Mouse (Mus musculus): ENCODE data around the gene Ppp2ca. TPM values are rescaled to one million over a fixed set of nuclear protein-coding genes. Genes with fewer than 3 reads are reported as not detected.
A peak's percentile ranks its signal among the peaks of the same experiment; 100 is the strongest.
"Not testable (repeated sequence)": the region's sequence is repeated elsewhere in the genome, so short reads cannot be mapped to it uniquely, and the experiment has no call there.

Ppp2ca gene
- polyA plus RNA-seq, 1 experiment = 30.7 TPM

DNA sequence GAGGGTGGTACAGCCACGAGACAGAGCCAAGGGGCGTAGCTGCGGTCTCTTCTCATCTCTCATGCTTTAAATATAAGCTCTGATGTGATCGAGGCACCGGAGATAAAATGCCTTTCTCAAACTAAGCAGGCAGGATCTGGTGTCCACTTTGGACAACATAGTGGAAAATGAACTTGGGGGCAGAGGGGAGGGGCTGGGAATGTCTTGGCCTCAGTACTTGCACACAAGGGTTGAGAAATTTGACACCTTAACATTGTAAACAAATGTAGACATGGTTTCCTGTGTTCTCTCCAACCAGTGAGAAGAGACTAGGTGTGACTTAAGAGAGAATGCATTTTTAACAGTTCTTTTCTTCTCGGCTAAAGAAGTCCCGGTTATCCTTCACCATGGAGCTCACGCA is 9.2 kb upstream of the Ppp2ca start:
- WGBS = 60% methylated on average over 8 of the region's 8 CpGs
- DNase-seq (ENCODE audit: low read depth, low spot score) = no peak

DNA sequence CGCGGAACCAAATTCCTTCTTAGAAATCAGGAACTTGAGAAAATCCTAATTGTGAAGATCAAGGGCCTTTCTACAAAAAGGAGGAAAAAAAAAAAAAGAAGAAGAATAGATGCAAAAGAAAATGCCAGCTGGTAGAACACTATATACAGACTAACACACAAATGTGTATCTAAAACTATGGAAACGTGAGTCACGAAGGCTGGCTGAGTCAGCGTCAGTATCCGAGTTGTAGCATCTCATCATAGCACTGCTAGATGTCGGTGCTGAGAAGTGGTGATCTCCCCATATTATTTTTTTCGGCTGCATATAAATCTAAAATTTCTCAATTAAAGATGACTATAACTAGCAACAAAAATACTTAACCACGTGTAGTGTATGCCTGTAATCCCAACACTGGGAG is 7.2 kb upstream of the Ppp2ca start:
- 86% methylated on average over 9 of the region's 9 CpGs for WGBS
- DNase-seq (ENCODE audit: low read depth, low spot score) = no peak

DNA sequence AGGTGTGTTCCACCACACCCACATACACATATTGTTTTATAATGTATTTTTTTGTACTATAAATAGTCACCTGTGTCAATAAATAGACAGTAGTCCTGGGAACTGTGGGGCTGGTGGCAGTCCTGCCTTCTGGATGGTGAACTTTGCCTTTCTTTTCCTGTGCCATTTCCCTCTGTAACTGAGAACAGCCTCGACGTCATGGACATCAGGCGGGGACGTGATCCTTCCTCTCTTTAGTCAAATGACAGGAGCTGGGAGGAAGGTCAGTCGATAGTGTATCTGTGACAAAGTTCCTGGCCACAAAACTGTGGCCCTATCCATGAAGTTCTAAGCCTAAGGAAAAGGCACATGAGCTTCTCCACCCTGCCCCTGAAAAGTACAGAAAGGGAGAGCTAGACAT is 3.9 kb upstream of the Ppp2ca start:
- WGBS = 20% methylated on average over 5 of the region's 5 CpGs
- DNase-seq (ENCODE audit: low read depth, low spot score) = peak; percentile 85

DNA sequence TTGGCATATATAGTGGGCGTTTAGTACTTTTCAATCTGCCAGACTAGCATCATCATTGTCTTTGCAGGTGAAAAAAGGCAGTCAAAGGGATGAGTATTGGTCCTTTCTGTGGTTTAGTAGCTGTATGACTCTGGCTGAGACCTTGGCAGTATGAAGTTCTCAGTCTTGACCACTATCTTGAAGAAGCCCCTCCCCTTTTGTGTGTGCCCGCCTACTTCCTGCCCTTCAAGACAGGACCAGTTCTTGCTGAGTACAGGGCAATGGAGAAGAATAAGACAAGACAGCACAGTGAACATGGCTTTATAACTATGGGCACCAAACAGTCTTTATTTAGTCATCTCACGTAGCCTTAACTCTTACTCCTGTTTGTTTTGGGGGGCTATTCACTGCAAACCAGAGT is 1.5 kb upstream of the Ppp2ca start:
- DNase-seq (ENCODE audit: low read depth, low spot score) = no peak
- WGBS = 78% methylated on average over 3 of the region's 3 CpGs

DNA sequence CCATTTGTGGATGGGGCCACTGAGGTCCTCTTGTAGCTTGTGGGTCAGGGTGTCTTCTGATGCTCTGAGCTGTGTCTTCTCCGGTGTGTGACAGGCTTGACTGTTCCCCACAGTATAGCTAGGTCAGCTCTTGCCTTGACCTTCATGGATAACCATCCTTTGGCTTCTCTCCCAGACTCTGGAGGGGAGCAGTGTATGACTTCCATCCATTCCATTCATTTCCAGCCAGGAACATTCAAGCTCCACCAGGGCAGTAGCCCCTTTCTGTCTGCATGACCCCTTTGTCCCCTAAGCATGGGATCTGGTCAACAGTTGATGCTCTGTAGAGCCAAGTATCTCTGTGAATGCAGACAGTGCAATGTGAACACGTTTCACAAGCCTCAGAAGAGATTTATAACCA is 885 bp upstream of the Ppp2ca start:
- DNase-seq (ENCODE audit: low read depth, low spot score) = no peak
- 58% methylated on average over 2 of the region's 2 CpGs for WGBS

DNA sequence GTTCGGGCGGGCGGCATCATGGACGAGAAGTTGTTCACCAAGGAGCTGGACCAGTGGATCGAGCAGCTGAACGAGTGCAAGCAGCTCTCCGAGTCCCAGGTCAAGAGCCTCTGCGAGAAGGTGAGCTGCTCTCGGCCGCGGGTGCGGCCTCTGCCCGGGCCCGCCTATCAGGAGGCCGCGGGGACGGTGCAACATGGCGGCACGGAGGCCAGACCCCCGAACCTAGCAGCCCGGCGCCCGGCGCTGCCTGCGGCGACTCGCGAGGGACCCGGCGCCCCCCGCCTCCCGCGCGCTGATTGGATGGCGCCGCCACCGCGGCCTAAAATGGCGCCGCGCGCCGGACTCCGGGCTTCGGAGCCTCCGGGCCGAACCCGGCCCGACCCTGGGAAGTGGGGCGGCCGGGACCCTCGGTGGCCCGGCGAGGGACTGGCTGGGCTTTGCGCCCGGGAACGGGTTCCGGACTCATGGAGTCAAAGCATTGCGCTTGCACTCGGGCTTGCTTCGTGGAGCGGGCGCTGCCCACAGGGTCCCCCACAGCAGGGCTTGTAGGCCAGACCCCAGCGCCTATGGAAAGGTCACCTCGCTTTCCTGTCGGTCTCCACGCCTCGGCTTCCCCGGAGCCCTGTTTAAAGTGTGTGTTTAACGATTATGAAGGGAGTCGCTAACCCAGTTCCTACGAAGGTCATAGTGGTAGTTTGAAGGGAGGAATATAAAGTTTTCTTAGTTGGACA is 715 bp downstream of the Ppp2ca start:
- no peak for DNase-seq (ENCODE audit: low read depth, low spot score)
- under 1% methylated on average over 70 of the region's 72 CpGs for WGBS

DNA sequence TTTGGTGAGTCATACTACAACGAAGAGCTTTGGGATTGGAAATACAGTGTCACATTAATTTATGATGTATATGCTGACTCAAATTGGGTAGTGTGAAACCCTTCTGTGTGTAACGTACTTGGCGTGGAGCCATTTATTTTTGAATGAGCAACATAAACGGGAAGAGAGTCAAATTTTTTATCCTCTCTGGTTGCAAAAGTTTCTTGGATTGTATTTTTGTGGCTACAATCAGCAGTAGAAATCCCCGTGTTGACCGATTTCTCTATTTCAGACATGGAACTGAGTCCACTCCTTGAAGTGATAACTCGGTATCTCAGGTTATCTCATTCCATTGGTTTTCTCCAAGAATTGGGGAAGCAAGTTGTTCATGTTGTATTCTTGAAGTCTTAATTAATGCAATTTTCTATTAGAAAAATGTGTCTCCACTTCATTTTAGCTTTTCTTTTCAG is 1.3 kb downstream of the Ppp2ca start:
- 1% methylated on average over 7 of the region's 7 CpGs for WGBS
- DNase-seq (ENCODE audit: low read depth, low spot score) = no peak

DNA sequence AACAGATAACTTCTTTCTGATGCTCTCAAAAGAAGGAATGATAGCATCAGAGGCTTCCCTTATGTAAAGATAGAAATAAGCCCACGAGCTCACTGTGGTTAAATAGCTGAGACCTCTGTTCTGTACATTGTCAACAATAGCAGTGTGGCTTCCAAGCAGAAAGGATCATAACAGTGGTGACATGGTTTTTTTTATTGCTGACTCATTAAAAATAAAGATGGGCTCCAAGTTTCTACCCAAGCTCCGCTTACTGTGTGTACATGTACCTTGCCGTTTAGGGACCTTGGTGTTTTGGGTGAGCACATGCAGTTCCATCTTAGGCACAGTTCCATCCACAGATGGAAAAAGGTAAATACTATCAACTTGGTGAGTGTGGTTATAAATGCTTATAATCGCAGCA is 4.5 kb downstream of the Ppp2ca start:
- DNase-seq (ENCODE audit: low read depth, low spot score) = no peak
- WGBS = 25% methylated on average over 4 of the region's 4 CpGs

DNA sequence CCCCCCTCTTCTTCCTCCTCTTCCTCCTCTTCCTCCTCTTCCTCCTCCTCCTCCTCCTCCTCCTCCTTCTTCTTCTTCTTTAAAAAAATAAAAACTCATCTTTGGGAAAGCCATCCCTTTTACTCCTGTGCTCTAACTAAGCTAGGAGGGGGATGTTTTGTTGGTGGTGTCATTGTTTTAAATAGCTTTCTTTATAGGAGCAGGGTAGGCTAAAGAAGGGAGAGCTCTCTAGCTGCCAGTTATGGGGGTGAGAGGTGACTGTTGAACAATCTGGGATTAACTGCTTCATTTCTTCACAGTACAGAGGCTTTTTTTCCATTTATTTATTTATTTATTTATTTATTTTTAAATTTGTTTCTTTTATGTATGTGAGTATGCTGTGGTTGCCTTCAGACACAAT is 7.0 kb downstream of the Ppp2ca start:
- no peak for DNase-seq (ENCODE audit: low read depth, low spot score)

DNA sequence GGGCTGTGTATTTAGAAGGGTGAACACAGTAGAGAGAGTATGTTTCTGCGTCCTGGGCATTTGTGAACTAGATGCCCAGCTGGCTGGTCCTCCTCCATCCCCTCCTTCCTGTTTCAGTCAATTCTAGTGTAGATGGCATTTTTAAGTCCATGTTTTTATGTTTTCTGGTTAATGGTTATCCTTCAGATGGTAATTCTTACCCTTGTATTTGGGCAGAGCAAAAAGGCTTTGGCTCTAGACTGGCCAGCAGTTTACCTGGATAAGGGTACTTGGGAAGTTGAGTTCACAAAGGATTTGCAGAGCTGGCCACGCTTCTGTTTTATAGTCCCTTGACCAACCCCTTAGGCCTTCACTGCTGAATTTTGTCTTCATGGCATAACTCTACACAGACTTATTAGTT is 7.6 kb downstream of the Ppp2ca start:
- no peak for DNase-seq (ENCODE audit: low read depth, low spot score)
- 53% methylated on average over 2 of the region's 2 CpGs for WGBS

DNA sequence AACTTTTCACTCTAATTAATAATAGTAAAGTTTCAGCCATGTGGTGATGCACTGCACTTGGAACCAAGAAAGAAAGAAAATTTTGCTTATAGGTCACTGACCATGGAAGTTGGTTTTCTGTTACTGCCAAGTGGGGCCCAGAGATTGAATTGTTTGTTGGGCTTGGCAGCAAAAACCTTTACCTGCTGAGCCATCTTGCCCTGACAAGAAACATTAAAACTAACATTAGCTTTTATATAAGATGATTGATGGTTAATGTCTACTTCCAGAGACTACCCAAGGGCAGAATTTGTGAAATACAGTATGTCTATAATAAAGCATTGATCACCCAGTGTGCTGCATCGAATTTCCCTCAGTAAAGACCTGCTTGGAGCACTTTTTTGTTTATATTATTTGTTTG is 8.0 kb downstream of the Ppp2ca start:
- 65% methylated on average over 1 of the region's 1 CpGs for WGBS

DNA sequence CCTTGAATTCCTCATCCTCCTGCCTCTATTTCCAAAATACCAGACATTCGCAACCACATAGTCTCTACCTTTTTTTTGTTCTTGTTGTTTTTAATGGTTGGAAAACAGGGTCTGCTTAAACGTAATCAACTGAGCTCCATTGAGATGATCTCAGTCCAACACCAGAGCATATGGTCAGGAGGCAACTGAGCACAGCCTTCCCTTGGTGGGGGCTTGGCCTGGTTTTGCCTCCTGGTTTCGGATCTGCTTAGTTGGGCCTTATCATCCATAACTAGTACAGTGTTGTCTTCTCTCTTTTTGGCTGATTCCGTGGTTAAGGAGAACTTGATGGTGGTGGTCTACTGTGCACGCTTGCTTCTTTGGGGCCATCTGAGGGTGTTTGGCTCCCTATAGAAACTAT is 10.3 kb downstream of the Ppp2ca start:
- DNase-seq (ENCODE audit: low read depth, low spot score) = no peak
- 81% methylated on average over 5 of the region's 5 CpGs for WGBS

More for the DNA sequence above, 8.0 kb downstream of the Ppp2ca start:
- no peak for DNase-seq (ENCODE audit: low read depth, low spot score)

DNA sequence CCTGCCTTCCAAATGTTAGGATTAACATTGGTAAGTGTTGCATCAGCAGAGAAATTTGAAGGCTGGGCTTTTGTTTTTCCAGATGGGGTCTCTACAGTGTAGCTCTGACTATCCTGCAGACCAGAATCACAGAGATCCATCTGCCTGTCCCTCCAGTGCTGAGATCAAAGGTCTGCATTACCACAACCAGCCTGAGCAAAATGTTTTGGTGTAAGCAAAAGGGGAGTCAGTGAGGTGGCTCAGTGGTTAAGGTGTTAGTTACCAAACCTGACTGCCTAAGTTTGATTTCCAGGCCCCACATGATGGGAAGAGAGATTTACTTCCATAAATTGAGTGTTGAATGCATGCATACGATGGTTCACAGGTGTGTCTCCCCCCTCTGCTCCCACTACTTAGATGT is 10.9 kb downstream of the Ppp2ca start:
- no peak for DNase-seq (ENCODE audit: low read depth, low spot score)
- 52% methylated on average over 1 of the region's 1 CpGs for WGBS

DNA sequence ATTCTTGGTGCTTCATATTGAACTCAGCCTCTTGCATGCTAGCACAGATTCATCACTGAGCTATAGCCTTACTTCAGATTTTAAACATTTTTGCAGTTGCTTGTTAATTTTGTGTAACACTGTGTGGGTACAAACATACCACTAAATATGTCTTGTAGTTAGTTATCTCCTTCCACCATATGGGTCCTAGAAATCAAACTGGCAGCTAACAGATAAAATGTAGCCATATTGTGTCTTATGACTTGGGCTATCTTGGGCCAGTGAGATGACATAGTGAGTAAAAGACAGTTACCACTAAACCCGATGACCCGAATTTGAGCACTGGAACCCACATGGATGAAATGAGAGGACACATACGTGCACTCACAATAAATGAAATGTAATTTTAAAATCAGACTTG is 17.0 kb downstream of the Ppp2ca start:
- 93% methylated on average over 3 of the region's 3 CpGs for WGBS
- no peak for DNase-seq (ENCODE audit: low read depth, low spot score)

DNA sequence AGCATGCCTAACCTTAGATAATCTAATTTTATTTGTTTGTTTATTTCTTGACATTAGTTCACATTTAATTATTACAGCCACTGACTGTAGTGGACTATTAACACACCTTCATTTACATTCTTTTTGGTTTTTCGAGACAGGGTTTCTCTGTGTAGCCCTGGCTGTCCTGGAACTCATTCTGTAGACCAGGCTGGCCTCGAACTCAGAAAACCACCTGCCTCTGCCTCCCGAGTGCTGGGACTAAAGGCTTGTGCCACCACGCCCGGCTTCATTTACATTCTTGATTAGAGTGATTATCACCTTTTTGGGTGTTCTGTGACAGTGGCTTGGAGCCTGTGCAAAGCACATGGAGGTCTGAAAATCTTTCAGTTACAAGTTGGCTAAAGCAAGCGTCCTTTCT is 17.6 kb downstream of the Ppp2ca start:
- 89% methylated on average over 6 of the region's 6 CpGs for WGBS
- DNase-seq (ENCODE audit: low read depth, low spot score) = not testable (repeated sequence)

DNA sequence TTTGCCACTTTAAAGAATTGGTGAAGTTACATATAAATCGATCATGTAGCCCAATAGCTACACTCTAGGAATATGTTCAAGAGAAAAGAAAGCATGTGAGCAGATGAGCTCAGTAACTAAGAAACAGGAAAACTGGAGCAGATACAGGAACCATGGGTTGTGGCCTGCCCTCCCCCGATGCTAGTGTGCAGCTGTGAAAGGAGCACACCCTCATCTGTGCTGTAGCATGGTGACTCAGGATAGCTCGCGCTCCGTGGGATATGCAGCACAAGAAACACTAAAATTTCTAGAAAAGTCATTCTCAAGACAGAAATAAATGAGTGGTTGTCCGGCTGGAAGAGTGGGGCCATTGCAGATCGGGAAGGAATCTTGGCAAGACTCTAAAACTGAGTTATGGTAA is 18.7 kb downstream of the Ppp2ca start:
- 92% methylated on average over 7 of the region's 7 CpGs for WGBS

DNA sequence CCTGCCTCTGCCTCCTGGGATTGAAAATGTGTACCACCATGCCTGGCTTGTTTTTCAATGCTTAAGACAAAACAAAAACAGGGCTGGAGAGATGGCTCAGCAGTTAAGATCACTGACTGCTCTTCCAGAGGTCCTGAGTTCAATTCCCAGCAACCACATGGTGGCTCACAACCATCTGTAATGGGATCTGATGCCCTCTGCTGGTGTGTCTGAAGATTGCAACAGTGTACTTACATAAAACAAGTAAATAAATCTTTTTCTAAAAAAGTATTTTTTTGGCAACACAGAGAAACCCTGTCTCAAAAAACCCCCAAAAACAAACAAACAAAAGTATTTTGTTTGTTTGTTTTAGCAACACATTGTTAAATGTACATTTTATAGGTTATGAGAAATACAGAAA is 21.9 kb downstream of the Ppp2ca start:
- DNase-seq (ENCODE audit: low read depth, low spot score) = not testable (repeated sequence)

More for the DNA sequence above, 18.7 kb downstream of the Ppp2ca start:
- no peak for DNase-seq (ENCODE audit: low read depth, low spot score)

DNA sequence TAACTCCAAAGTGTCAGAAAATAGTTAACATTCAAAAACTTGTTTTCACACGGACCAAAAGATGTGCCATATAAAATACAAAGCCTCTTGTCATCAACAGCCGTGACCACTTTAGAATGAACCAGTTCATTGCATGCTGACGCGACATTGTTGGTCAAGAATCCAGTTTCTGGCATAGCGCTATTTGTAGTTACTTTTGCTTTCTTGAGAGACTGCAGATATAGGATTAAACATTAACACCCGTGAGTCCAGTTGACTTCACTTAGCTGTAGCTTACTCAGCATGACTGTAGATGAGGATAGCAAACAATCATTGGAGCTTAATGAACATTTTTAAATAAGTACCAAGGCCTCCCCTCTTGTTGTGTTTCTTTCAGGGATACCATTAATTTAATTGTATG is 23.6 kb downstream of the Ppp2ca start:
- DNase-seq (ENCODE audit: low read depth, low spot score) = no peak

DNA sequence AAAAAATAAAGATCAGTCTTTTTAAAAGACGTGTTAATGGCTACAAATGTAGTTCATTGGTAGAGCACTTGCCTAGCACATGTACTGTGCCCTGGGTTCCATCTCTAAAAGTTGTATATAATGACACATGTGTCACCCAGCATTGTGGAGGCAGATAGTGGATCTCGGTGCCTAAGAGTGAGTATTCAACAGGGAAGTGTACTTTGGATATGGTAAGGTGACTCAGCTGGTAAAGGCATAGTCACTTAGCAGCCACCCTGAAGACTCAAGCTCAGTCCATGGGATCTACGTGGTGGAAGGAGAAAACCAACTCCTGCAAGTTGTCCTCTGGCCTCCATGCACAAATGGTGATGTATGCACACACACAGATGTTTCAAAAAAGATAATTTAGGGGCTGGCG is 26.0 kb downstream of the Ppp2ca start:
- no peak for DNase-seq (ENCODE audit: low read depth, low spot score)
- WGBS = 86% methylated on average over 4 of the region's 4 CpGs

More for the DNA sequence above, 23.6 kb downstream of the Ppp2ca start:
- WGBS = 70% methylated on average over 6 of the region's 6 CpGs

DNA sequence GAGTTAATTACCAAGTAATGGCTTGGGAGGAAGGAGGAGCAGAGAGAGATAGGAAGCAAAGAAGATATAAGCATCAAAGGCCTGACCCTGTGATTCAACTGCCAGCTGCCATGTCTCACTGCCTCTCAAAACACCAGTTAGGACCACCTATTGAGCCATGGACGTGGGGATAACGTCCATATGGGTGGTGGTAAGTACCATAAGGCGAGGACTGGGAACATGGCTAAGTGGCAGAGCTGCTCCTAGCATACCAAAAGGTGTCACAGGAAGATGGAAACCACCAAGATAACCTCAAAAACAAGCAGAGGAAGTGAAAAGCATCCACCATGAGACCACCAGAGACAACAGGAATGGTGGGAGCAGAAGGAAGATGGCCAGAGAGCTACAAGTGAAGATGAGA is 28.7 kb downstream of the Ppp2ca start:
- DNase-seq (ENCODE audit: low read depth, low spot score) = no peak
- WGBS = 79% methylated on average over 3 of the region's 3 CpGs

DNA sequence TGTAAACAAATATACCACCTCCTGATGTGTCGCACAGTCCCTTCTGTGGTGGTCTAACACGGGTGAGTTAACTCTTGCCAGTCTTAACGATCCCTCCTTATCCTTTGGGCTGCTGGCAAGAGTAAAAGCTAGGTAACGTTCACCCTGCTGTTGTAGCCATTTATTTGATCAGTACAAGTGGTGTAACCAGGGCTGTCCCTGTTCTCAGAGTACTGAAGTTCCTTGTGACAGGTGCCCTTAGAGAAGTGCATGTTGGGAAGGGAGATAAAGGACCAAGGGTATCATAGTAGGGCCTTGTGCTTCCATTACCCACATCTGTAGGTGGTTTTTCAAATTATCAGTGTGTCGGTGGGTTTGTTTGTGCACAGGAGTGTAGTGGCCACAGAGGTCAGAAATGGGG is 29.3 kb downstream of the Ppp2ca start:
- WGBS = 61% methylated on average over 5 of the region's 5 CpGs
- no peak for DNase-seq (ENCODE audit: low read depth, low spot score)

Data from large intestine, adult 2 months (tissue).